Mouse (Mus musculus): ENCODE measurements around the gene Large1. TPM values are rescaled to one million over a fixed set of nuclear protein-coding genes. Genes with fewer than 3 reads are reported as not detected.
"Not testable (repeated sequence)": the region's sequence is repeated elsewhere in the genome, so short reads cannot be mapped to it uniquely, and the experiment has no call there.

Large1 gene
- total RNA-seq, 4 experiments from 2014 or later: 27.9 to 31.7 (median 29.1) TPM

DNA sequence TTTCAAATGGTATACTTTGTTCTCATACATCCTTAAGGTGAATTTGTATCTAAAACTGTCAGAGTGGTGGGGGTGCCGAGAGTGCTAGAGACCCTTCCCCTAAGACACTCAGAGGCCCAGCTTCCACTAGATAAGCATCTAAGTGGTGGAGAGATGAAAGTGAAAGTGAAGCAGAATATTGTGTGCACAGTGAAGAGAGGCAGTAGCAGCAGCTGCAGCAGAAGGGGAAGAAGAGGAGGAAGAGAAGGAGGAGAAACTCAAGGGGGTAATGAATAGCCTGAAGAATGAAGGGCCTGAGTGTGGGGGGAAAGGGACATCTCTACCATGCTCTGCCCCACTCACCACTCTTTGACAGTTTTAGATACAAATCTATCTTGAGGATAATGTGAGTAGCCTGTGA is 191.8 kb downstream of the Large1 start:
- DNase-seq: no peak

- no peak for DNase-seq
Measured at GRCm38 (mm10) chr8:73160945-73161344, 192.4 kb downstream of the Large1 start.

DNA sequence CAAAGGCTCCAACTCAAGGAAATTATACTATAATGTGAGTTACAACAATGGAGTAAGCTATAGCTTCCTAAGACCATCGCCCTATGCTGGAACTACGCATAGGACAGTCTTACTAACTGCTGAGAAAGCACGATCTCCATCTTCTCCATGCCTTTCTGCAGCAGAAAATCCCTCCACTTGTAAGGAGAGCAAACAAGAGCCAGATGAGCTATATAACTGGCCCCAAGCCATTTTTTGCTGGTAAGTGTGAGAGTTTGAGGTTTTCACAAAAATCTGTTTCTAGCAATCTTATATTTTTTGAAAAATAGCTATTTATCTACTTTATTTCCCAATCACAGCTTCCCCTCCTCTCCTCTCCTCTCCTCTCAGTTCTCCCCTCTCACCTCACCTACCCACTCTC is 206.1 kb downstream of the Large1 start:
- DNase-seq: no peak

GRCm38 (mm10) chr8:73142660-73143395 is 210.5 kb downstream of the Large1 start:
- DNase-seq: no peak

DNA sequence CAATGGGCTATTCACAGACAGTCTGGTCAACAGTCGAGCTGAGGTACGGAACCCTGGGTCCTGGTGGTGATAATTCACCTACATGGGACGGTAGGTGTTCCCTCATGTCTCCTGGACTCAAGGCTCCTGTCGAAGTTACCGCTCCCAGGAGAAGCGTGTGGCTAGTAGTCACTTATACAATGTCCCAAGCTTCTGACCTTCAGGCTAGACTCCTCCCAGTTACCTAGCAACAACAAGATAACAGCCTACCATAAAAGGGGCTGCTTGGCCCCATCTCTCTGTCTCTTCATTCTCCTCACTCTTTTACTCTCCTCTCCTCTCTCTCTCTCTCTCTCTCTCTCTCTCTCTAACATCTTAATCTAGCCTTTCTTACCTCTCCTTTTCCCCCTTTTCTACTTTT is 217.9 kb downstream of the Large1 start:
- no peak for DNase-seq

GRCm38 (mm10) chr8:73132080-73132479 is 221.3 kb downstream of the Large1 start:
- DNase-seq: no peak

DNA sequence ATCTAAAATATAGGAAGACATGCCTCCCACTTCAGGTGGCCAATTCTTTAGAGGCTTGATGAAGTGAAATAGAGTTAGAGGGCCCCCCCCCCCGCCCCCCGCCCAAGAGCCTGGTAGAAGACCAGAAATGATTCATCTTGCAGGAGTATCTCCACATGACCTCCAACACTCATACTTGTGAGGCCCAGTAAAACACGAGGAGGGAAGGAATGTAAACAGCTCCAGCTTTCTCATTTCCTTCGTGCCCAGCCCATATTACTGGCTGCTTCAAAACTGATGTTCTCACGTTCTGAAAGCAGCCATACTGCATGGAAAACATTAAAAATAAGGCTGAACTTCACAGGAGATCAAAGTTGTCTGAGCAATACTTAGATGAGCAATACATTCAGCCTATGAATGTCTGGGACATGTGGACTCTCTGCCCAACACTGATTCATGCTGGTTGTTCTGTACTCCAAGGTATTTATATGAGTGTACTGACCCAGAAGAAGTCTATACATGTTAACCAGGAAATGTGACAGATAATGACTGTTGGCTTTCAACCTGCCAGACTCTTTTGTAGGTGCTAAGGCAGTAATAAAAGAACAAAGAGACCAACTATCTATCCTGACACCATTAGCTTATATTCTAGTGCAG is 229.4 kb downstream of the Large1 start:
- DNase-seq: no peak

DNA sequence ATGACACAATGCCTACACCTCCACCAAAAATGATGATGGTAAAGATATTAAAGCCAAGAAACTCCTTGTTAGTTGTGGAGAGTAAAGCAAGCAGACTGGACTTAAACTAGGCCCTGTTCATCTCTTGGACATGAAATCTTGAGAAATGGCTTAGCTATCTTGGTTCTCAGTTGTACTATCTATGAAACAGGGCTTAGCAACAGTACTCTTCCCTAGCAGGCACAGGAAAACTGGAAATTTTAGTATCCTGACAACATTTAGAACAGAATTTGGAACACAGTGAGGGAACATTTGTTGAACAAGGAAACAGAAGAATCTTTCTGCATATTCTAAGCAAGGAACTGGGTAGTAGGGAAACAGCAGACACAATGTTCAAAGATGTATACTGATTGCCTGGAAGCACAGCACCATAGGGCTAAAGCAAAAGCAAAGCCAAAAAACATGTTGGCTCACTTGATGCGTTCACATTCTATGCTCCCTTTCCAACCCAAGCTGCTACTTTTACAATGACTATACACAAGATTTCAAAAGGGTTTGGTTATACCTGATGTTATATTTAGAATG is 240.9 kb downstream of the Large1 start:
- DNase-seq: no peak

DNA sequence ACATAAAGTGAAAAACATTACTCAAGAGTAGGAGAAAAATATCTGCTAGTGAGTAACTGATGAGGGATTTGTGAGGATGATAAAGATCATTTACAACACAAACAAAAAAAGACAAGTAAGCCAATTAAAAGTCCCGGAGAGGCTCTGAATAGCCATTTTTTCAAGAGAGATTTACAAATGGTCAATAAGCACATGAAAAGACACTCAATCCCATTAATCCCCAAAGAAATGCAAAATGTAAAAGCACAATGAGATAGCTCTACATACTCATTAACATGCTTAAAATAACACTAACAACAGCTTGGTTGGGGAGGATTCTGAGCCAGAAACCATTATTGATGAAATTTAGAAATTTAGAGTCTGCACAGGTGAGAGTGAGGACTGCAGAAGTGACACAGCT is 249.3 kb downstream of the Large1 start:
- no peak for DNase-seq

- no peak for DNase-seq
Measured at GRCm38 (mm10) chr8:73101069-73101468, 252.3 kb downstream of the Large1 start.

- DNase-seq: not testable (repeated sequence)
Measured at GRCm38 (mm10) chr8:73100607-73101006, 252.7 kb downstream of the Large1 start.

- no peak for DNase-seq
Measured at GRCm38 (mm10) chr8:73099542-73099941, 253.8 kb downstream of the Large1 start.

DNA sequence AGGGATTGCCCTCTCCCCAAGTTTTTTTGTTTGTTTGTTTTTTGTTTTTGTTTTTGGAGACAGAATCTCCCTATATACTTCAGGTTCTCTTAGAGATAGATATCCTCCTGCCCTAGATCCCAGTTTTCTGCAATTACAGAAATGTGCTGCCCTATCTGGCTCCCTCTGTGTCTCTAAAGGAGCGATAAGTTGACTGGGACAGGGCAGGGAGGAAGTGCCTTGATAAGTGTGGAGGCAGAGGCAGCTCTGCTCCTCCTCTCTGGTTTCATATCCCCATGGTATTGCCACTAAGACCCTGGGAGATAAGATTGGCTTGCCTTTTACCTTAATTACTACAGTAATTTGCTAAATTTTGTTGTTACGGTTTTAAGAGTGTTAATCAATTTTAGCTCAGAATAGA is 256.4 kb downstream of the Large1 start:
- no peak for DNase-seq

GRCm38 (mm10) chr8:73077746-73078145 is 275.6 kb downstream of the Large1 start:
- DNase-seq: not testable (repeated sequence)

DNA sequence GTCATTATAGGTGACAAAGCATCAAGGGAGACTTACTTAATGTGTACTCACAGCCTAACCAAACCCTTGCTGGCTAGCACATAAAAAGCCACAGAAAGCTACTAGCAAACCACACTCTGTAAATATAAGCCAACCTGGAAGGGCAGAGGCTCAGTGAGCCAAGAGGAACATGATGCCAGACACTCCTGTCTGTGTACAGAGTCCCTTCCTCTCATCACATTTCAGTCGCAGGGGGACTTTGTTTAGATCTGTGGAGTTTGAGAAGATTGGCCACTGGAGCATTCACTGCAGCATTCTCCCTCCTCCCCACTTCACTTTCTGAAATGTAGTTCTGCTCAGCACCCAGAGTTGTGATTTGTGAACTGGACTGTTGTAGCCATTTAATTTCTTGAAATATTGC is 291.9 kb downstream of the Large1 start:
- DNase-seq: no peak

DNA sequence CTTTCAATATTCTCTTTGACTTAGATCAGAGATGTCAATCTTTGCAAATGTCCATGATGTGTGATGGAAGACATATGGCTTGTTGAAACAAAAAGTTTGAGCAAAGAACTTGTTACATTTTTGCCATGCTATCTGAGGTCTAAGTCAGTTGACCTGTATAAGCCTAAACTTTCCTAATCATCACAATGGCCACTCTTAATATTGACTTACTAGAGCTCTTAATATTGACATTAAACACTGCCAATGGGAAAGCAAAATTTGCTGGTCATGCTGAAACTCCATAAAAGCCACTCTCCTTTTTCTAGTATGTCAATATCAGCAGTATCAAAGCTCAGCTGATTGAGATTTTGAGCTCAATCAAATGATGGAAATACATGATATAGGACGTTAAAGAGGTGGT is 298.6 kb downstream of the Large1 start:
- DNase-seq: no peak

- no peak for DNase-seq
Measured at GRCm38 (mm10) chr8:73053878-73054277, 299.5 kb downstream of the Large1 start.

GRCm38 (mm10) chr8:73052414-73052813 is 300.9 kb downstream of the Large1 start:
- no peak for DNase-seq

DNA sequence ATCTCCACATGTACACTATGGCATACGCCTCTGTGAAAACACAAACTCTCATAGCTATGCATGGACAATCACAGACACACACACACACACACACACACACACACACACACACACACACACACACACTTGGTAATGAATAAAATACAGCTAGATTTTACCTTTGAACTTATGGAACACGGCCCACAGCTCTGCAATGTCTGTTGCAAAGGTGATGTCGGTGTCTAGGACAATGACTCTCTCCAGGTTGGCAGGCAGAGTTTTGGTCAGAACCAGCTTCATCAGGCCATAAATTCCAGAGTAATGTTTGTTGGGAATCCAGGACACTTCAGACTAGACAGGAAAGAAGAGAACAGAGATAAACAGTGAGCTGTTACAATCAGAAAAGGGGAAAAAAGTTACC is 305.2 kb downstream of the Large1 start:
- DNase-seq: no peak

DNA sequence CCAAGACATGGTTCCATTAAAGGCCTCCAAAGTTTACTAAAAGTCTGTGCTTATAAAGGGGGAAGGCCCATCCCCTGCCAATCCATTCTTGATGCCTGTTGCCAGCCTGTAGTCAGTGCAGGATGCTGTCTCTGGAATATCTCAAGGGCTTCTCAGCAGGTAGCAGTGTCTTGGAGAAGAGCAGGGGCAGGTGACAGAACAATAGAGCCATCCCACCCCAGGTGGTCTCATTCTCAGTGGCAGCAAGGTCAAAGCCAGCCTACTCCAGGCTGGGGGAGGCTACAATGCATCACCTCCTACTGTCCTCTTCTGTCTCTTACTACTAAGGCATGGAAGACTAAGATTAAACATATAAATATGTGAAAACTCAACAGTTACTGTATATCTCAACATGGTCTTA is 323.6 kb downstream of the Large1 start:
- no peak for DNase-seq

- DNase-seq: no peak
Measured at GRCm38 (mm10) chr8:73018241-73018640, 335.1 kb downstream of the Large1 start.

GRCm38 (mm10) chr8:73017601-73018000 is 335.7 kb downstream of the Large1 start:
- DNase-seq: peak; percentile 7

GRCm38 (mm10) chr8:73016303-73016702 is 337.0 kb downstream of the Large1 start:
- no peak for DNase-seq

- no peak for DNase-seq
Measured at GRCm38 (mm10) chr8:73007489-73007888, 345.9 kb downstream of the Large1 start.
